Mouse (Mus musculus) neural tube, embryonic 14.5 days (tissue): ENCODE results near the gene Fmnl3. TPM values are rescaled to one million over a fixed set of nuclear protein-coding genes. Genes with fewer than 3 reads are reported as not detected.

Source experiments
- ATAC-seq: fragments of 200-750 bp; cut with Nextera tagmentation; 2 replicates; pipeline ENCODE4 v1.8.0; 2017; ENCODE audit warnings: low read depth, mild to moderate bottlenecking, moderate TSS enrichment, moderate library complexity
- H3K27ac ChIP-seq: fragments of 300-500 bp; sonication (generic); 2 replicates; pipeline ENCODE4 v1.5.1; 2014; ENCODE audit warnings: low read depth, mild to moderate bottlenecking, control low read depth, low read length, moderate library complexity, mixed read lengths
- H3K27me3 ChIP-seq: fragments of 300-500 bp; sonication (generic); 2 replicates; pipeline ENCODE4 v1.6.1; 2014; ENCODE audit warnings: low read length; ENCODE audit not compliant: control insufficient read depth, insufficient read depth
- H3K36me3 ChIP-seq: fragments of 300-500 bp; sonication (generic); 2 replicates; pipeline ENCODE4 v1.6.1; 2014; ENCODE audit warnings: low read length, mixed read lengths; ENCODE audit not compliant: control insufficient read depth, insufficient read depth
- H3K4me1 ChIP-seq: fragments of 300-500 bp; sonication (generic); 2 replicates; pipeline ENCODE4 v1.6.1; 2014; ENCODE audit warnings: low read length; ENCODE audit not compliant: control insufficient read depth, insufficient read depth
- H3K4me2 ChIP-seq: fragments of 300-500 bp; sonication (generic); 2 replicates; pipeline ENCODE4 v1.6.1; 2014; ENCODE audit warnings: mild to moderate bottlenecking, low read depth, low read length, control low read depth
- H3K4me3 ChIP-seq: fragments of 300-500 bp; sonication (generic); 2 replicates; pipeline ENCODE4 v1.5.1; 2014; ENCODE audit warnings: low read depth, low read length, control low read depth, mixed read lengths
- H3K9ac ChIP-seq: fragments of 300-500 bp; sonication (generic); replicated peaks from 2 replicates; pipeline ENCODE4 v1.6.1; 2014; ENCODE audit warnings: low read depth, mild to moderate bottlenecking, control low read depth, low read length, mixed read lengths
- H3K9me3 ChIP-seq: fragments of 300-500 bp; sonication (generic); 2 replicates; pipeline ENCODE4 v1.6.1; 2016; ENCODE audit warnings: low read length; ENCODE audit not compliant: control insufficient read depth
- WGBS: fragments of 180-500 bp; shearing (Covaris S2); extraction: QIAGEN DNeasy Blood & Tissue Kit; methylation state at CpG from one replicate; pipeline ENCODE4 v1.1.7; 2014; 5-methylcytosine and 5-hydroxymethylcytosine counted together
- polyA plus RNA-seq: library from polyadenylated mRNA; unstranded; fragments of >200 nt; fragmentation: Nextera tagmentation; extraction: Ambion mirVana; gene quantifications from 2 replicates; pipeline ENCODE4 v1.2.1, GENCODE M21; 2014

The Fmnl3 gene
- polyA plus RNA-seq, 1 experiment from 2014 or later: 7.3 TPM

DNA sequence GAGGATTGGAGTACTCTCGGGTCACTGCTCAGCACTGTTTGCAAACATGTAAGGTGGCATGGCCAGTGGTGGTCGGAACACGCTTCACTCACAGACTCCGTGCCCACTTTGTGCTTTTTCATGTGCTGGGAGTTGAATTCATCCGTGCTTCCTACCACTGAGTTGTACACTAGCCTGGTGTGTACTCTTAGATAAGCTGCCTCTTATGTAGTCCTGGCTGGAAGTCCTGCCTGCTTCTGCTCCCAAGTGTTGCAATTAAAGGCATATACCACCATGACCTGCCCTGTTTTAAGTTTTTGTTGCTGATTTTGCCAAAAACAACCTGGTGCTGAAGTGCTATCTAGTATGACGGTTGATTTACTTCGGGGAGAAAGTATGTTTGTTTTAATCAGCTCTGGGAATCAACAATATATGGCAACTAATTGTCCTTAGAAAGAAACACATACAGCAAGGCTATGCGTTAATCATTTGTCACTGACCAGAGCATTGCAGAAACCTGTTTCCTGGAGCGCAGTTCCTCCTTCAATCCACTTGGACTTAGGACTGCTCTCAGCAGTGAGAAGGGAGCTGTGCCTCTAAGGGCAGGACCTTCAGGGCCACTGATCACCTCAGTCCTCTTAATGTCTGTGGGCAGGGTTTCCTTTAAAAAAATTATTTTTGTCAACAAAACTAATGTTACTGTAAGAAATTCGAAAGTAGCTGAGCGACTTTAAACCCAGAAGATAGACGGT, 33.0 kb upstream of the Fmnl3 start:
- Histone ChIP-seq H3K36me3 (peaks cover 42% of the 10 kb centered on the region), H3K4me1 (peaks cover 10% of the 10 kb centered on the region)
- WGBS: 96% methylated on average over 12 of the region's 12 CpGs

GRCm38 (mm10) chr15:99400602-99401001, 30.3 kb upstream of the Fmnl3 start:
- 95% methylated on average over 6 of the region's 6 CpGs for WGBS
- no peak for ATAC-seq
- no peak overlapping the region for H3K4me3 ChIP-seq
- H3K9me3 ChIP-seq: no peaks in the 10 kb centered on the region
- peaks cover 21% of the 10 kb centered on the region for H3K4me1 ChIP-seq
- H3K27me3 ChIP-seq: no peaks in the 10 kb centered on the region
- no peak overlapping the region for H3K27ac ChIP-seq
- H3K4me2 ChIP-seq: no peak overlapping the region
- peaks cover 17% of the 10 kb centered on the region for H3K36me3 ChIP-seq
- H3K9ac ChIP-seq: no peak overlapping the region

More for the DNA sequence above, 33.0 kb upstream of the Fmnl3 start:
- ATAC-seq: no peak
- no peaks in the 10 kb centered on the region for H3K9me3 ChIP-seq
- H3K4me2 ChIP-seq: no peak overlapping the region
- no peak overlapping the region for H3K27ac ChIP-seq
- no peak overlapping the region for H3K4me3 ChIP-seq
- H3K27me3 ChIP-seq: no peaks in the 10 kb centered on the region
- H3K9ac ChIP-seq: no peak overlapping the region

GRCm38 (mm10) chr15:99399503-99400245, 29.4 kb upstream of the Fmnl3 start:
- ATAC-seq: no peak
- no peak overlapping the region for H3K4me2 ChIP-seq
- H3K36me3 ChIP-seq: peaks cover 13% of the 10 kb centered on the region; the same call in 1 of the 2 replicates
- H3K4me1 ChIP-seq: peaks cover 29% of the 10 kb centered on the region
- H3K27ac ChIP-seq: no peak overlapping the region
- H3K4me3 ChIP-seq: no peak overlapping the region
- WGBS: 67% methylated on average over 15 of the region's 15 CpGs
- no peak overlapping the region for H3K9ac ChIP-seq
- H3K9me3 ChIP-seq: no peaks in the 10 kb centered on the region
- no peaks in the 10 kb centered on the region for H3K27me3 ChIP-seq

DNA sequence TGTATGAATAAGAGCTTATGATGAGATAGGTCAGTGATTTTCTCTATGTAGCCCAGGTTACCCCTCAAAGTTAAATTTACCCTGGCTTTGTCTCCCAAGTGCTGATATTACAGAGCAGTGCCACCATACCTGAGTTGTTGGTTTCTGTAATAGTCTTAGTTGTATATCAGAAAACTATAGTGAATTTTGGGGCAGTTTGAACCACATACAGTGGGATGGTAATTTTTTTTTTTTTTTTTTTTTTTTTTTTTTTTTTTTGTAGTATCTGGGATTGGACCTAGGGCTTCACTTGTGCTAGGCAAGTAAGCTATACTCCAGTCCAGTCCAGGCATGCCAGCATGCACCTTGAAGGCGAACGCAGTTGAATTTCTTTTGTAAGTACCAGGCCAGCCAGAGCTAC, 27.3 kb upstream of the Fmnl3 start:
- Histone ChIP-seq H3K9me3 (no peaks in the 10 kb centered on the region), H3K36me3 (no peaks in the 10 kb centered on the region), H3K27ac (no peak overlapping the region), H3K9ac (no peak overlapping the region), H3K4me2 (no peak overlapping the region), H3K4me3 (no peak overlapping the region), H3K4me1 (peaks cover 38% of the 10 kb centered on the region), H3K27me3 (no peaks in the 10 kb centered on the region)
- no peak for ATAC-seq
- 96% methylated on average over 2 of the region's 2 CpGs for WGBS

GRCm38 (mm10) chr15:99396875-99397274, 26.6 kb upstream of the Fmnl3 start:
- Histone ChIP-seq H3K36me3 (no peaks in the 10 kb centered on the region), H3K9ac (no peak overlapping the region), H3K27ac (no peak overlapping the region), H3K4me1 (peaks cover 42% of the 10 kb centered on the region), H3K4me3 (no peak overlapping the region), H3K4me2 (no peak overlapping the region), H3K9me3 (no peaks in the 10 kb centered on the region), H3K27me3 (no peaks in the 10 kb centered on the region)
- WGBS: 79% methylated on average over 4 of the region's 4 CpGs
- no peak for ATAC-seq

GRCm38 (mm10) chr15:99396462-99396861, 26.2 kb upstream of the Fmnl3 start:
- no peak overlapping the region for H3K27ac ChIP-seq
- H3K4me3 ChIP-seq: no peak overlapping the region
- no peak for ATAC-seq
- no peak overlapping the region for H3K9ac ChIP-seq
- no peaks in the 10 kb centered on the region for H3K36me3 ChIP-seq
- no peaks in the 10 kb centered on the region for H3K27me3 ChIP-seq
- no peaks in the 10 kb centered on the region for H3K9me3 ChIP-seq
- peaks cover 42% of the 10 kb centered on the region for H3K4me1 ChIP-seq
- WGBS: 81% methylated on average over 1 of the region's 1 CpGs
- H3K4me2 ChIP-seq: no peak overlapping the region

GRCm38 (mm10) chr15:99393386-99394252, 23.3 kb upstream of the Fmnl3 start:
- Histone ChIP-seq H3K9ac (peak overlapping the region; percentile 75), H3K9me3 (no peaks in the 10 kb centered on the region), H3K4me2 (peak overlapping the region; percentile 92), H3K4me3 (peak overlapping the region; percentile 83), H3K4me1 (peaks cover 35% of the 10 kb centered on the region), H3K27me3 (no peaks in the 10 kb centered on the region), H3K27ac (peak overlapping the region; percentile 90), H3K36me3 (no peaks in the 10 kb centered on the region)
- 12% methylated on average over 24 of the region's 24 CpGs for WGBS
- ATAC-seq: peak; percentile 32; the same call in 1 of the 2 replicates

DNA sequence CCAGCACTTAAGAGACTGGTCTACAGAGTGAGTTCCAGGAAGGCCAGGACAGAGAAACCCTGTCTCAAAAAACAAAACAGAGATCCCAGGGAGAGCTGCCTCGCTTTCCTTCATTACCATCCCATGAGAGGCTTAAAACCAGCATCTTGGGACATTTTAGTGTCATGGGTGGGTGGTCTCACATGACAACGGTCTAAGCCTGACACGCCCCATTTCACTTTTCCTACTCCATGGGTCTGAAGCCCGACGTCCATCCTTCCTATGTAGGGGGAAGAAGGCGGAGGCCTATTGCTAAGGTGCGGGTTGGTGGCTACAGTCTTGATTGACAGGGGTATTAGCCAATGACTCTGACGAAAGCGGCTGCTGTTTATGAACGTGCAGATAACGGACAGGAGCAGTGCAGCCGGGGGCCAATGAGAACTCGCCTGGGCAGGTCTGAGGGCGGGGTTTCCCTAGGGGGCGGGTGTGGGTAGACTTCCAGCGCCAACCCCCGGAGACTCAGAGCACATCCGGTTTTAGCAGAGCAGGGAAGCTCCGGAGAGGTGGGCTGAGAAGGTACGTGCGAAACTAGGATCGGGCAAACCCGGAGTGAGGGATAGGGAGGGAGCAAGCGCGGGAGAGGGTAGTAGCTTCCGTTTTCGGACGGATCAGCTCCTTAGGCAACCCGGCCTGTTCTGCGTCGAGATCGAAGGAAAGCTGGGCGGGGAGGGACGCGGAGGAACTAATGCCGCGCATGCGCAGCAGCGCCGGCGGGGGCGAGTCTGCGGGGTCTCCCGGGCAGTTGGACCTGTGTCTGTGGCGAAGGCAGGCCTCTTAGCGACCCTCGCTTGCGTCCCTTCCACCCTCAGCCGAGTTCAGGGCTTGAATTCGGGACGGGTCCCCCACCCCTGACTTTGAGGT, 22.5 kb upstream of the Fmnl3 start, which contains the start of gene Tmbim6:
Gene Tmbim6, plus strand, starts transcription at position 397 of the 900 bp plus-strand sequence.
- H3K36me3 ChIP-seq: no peaks in the 10 kb centered on the region
- peak; percentile 100 for ATAC-seq
- 0% methylated on average over 50 of the region's 51 CpGs for WGBS
- peak within 1 kb of the TSS; percentile 83 for H3K4me3 ChIP-seq
- peak within 1 kb of the TSS; percentile 75 for H3K9ac ChIP-seq
- no peaks in the 10 kb centered on the region for H3K9me3 ChIP-seq
- peak within 1 kb of the TSS; percentile 92 for H3K4me2 ChIP-seq
- H3K4me1 ChIP-seq: peaks cover 31% of the 10 kb centered on the region
- no peaks in the 10 kb centered on the region for H3K27me3 ChIP-seq
- H3K27ac ChIP-seq: peak within 1 kb of the TSS; percentile 90
